Mouse (Mus musculus): ENCODE results near the gene Ucp1.
A peak's percentile ranks its signal among the peaks of the same experiment; 100 is the strongest.

Gene Ucp1

DNA sequence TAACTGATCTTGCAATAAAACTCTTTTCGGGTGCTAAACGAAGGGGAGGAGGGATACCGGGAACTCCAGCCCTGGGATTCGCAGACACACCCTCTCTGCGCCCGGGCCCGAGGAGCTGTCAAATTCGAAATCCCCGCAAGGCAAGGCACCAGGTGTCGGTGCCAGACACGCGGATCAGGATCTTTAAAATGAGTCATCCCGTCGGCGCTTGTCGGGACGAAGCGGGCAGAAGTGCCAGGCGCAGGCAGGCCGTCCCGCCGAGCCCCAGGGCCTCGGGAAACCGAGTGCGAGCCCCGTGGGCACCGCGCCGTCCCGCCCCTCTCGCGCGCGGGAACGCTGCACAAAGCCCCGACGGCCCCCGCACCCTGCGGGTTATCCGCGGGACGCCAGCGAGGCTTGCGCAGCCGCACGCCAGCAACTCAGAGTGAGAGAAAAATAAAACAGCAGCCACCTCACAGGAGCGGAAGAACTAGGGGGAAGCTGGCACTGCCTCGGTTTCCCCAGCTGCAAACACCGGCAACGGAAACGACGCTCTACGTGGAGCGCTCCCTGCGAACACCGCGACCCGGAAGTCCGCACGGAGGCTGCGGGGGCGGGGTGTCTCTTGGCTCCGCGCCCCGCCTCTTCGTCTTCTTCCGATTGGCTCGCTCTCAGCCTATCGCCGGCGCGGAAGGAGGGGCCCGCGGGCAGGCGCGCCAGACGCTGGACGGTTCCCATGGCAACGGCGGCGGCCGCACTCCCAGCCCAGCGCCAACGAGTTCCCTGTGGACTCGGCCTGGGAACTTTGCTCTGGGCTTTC lies 41.9 kb downstream of the Ucp1 start, which contains the start of gene Elmod2:
Elmod2 (minus strand) TSS at position 588 of the 799 bp plus-strand sequence.
- DNase-seq (ENCODE audit: extremely low spot score, low read depth, low spot score), result peak; percentile 61

- no peak for DNase-seq (ENCODE audit: extremely low spot score, low read depth, low spot score)
Observed at GRCm38 (mm10) chr8:83332864-83333263, 42.7 kb downstream of the Ucp1 start.

DNA sequence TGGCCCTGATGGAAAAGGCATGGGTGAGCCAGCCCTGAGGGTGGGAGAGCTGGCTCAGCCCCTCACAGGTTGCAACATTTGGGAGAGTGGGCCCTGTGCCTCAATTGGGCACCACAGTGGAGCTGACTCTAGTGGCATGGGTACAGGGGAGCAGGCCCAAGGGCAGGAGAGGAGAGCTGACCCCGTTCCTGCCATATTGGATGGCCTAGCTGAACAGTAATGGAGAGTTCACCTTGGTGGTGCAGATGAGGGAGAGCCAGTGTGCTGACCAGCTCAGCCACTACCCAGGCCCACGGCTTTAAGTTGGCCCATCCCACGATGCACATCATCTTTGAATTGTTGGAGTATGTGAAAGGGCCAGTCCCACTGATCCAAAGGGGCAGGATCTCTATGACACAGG lies 51.9 kb downstream of the Ucp1 start:
- DNase-seq (ENCODE audit: extremely low spot score, low read depth, low spot score), result no peak

- DNase-seq (ENCODE audit: extremely low spot score, low read depth, low spot score), result no peak
Observed at GRCm38 (mm10) chr8:83342693-83343092, 52.5 kb downstream of the Ucp1 start.
